Mouse (Mus musculus) c-Kit-positive CD71-positive TER-119-positive erythroid progenitor cells, embryonic 14.5 days (primary cell): ENCODE results near the gene Hoxc9.

Source experiments
- DNase-seq: peaks from one replicate; pipeline ENCODE4 v3.0.0-alpha.2; 2013; ENCODE audit warnings: low spot score

Hoxc9 gene

GRCm38 (mm10) chr15:102999183-102999831 is 23.1 kb downstream of the Hoxc9 start:
- no peak for DNase-seq

GRCm38 (mm10) chr15:102999955-103000354 is 23.7 kb downstream of the Hoxc9 start:
- DNase-seq: no peak

GRCm38 (mm10) chr15:103000501-103000901 is 24.3 kb downstream of the Hoxc9 start:
- DNase-seq: no peak

- DNase-seq: no peak
Measured at GRCm38 (mm10) chr15:103001370-103001769, 25.1 kb downstream of the Hoxc9 start.

- DNase-seq: no peak
Measured at GRCm38 (mm10) chr15:103002156-103002555, 25.9 kb downstream of the Hoxc9 start.

- no peak for DNase-seq
Measured at GRCm38 (mm10) chr15:103002821-103003448, 26.7 kb downstream of the Hoxc9 start.

GRCm38 (mm10) chr15:103005308-103005707 is 29.1 kb downstream of the Hoxc9 start:
- DNase-seq: no peak

GRCm38 (mm10) chr15:103005797-103006196 is 29.6 kb downstream of the Hoxc9 start:
- DNase-seq: no peak

- DNase-seq: no peak
Measured at GRCm38 (mm10) chr15:103006326-103006725, 30.1 kb downstream of the Hoxc9 start.

GRCm38 (mm10) chr15:103009265-103010111 is 33.2 kb downstream of the Hoxc9 start:
- no peak for DNase-seq

GRCm38 (mm10) chr15:103010112-103010846 is 34.0 kb downstream of the Hoxc9 start:
- no peak for DNase-seq

- DNase-seq: no peak
Measured at GRCm38 (mm10) chr15:103010847-103011555, 34.8 kb downstream of the Hoxc9 start.

- DNase-seq: no peak
Measured at GRCm38 (mm10) chr15:103011928-103012486, 35.8 kb downstream of the Hoxc9 start.

GRCm38 (mm10) chr15:103013238-103013984 is 37.2 kb downstream of the Hoxc9 start:
- peak; percentile 27 for DNase-seq

- no peak for DNase-seq
Measured at GRCm38 (mm10) chr15:103014166-103015008, 38.1 kb downstream of the Hoxc9 start.

GRCm38 (mm10) chr15:103015009-103015399 is 38.8 kb downstream of the Hoxc9 start:
- DNase-seq: no peak

GRCm38 (mm10) chr15:103015406-103016166 is 39.3 kb downstream of the Hoxc9 start:
- no peak for DNase-seq

GRCm38 (mm10) chr15:103018636-103019035 is 42.4 kb downstream of the Hoxc9 start, which contains the start of gene Hoxc4:
TSS of gene Hoxc4 (plus strand) at chr15:103018934.
- no peak for DNase-seq
